Mouse (Mus musculus) liver, embryonic 14.5 days (tissue): ENCODE measurements at regions not wholly inside any gene's neighbourhood (a gene's known extent, or its start where the extent isn't known, plus 50 kb on each side); places are given as distances from the start of the nearest gene placed in this dataset. TPM values are rescaled to one million over a fixed set of nuclear protein-coding genes. Genes with fewer than 3 reads are reported as not detected.

Experiments
- ATAC-seq: fragments of 200-750 bp; cut with Nextera tagmentation; 2 replicates; pipeline ENCODE4 v1.8.0; 2017; ENCODE audit warnings: moderate number of reproducible peaks, mild to moderate bottlenecking, moderate library complexity; ENCODE audit not compliant: insufficient read depth
- DNase-seq, 3 experiments: peaks; one replicate each; pipeline ENCODE4 v3.0.0-alpha.2; 2012 to 2013; ENCODE audit warnings: low read depth in 3 of 3, low spot score in 3 of 3
- H3K27ac ChIP-seq: fragments of 300-500 bp; sonication (generic); 2 replicates; pipeline ENCODE4 v1.5.1; 2014; ENCODE audit warnings: moderate library complexity, mild to moderate bottlenecking, control low read depth, inconsistent platforms
- H3K27me3 ChIP-seq: fragments of 300-500 bp; sonication (generic); 2 replicates; pipeline ENCODE4 v1.6.1; 2014; ENCODE audit warnings: mild to moderate bottlenecking, low read length, moderate library complexity; ENCODE audit not compliant: control insufficient read depth, insufficient read depth
- H3K36me3 ChIP-seq: fragments of 300-500 bp; sonication (generic); replicated peaks from 2 replicates; pipeline ENCODE4 v1.6.1; 2014; ENCODE audit warnings: low read depth; ENCODE audit not compliant: control insufficient read depth, insufficient read depth
- H3K4me1 ChIP-seq, 2 experiments: fragments of 200-500 bp in 1 of 2; fragments of 300-500 bp in 1 of 2; sonication (generic) in 1 of 2; replicated peaks; 2 replicates each; pipeline ENCODE4 v1.6.1; 2012 to 2014; ENCODE audit warnings: antibody characterized with exemption in 1 of 2, inconsistent platforms in 1 of 2, low read length in 1 of 2; ENCODE audit not compliant: control insufficient read depth in 2 of 2, insufficient read depth in 2 of 2
- H3K4me2 ChIP-seq: fragments of 300-500 bp; sonication (generic); 2 replicates; pipeline ENCODE4 v1.6.1; 2014; ENCODE audit warnings: low read depth, mild to moderate bottlenecking, control low read depth, moderate library complexity
- H3K4me3 ChIP-seq, 2 experiments: fragments of 200-500 bp in 1 of 2; fragments of 300-500 bp in 1 of 2; sonication (generic) in 1 of 2; 2 replicates each; pipeline ENCODE4 v1.5.1; 2012 to 2014; ENCODE audit warnings: low read depth in 2 of 2, low read length in 2 of 2, mild to moderate bottlenecking in 2 of 2, control low read depth in 1 of 2, inconsistent platforms in 1 of 2, moderate library complexity in 1 of 2; ENCODE audit not compliant: insufficient read depth in 1 of 2
- H3K9ac ChIP-seq: fragments of 300-500 bp; sonication (generic); replicated peaks from 2 replicates; pipeline ENCODE4 v1.6.1; 2014; ENCODE audit warnings: mild to moderate bottlenecking, control low read depth, moderate library complexity
- H3K9me3 ChIP-seq: fragments of 300-500 bp; sonication (generic); 2 replicates; pipeline ENCODE4 v1.6.1; 2016; ENCODE audit warnings: low read length, mixed read lengths; ENCODE audit not compliant: control insufficient read depth
- CTCF ChIP-seq: IDR thresholded peaks from 2 replicates; pipeline ENCODE4 v1.5.1; 2016; ENCODE audit warnings: antibody characterized with exemption, low read depth, control low read depth
- EP300 ChIP-seq: IDR thresholded peaks from 2 replicates; pipeline ENCODE4 v1.6.1; 2016; ENCODE audit warnings: antibody characterized with exemption, low read depth
- WGBS: fragments of 180-500 bp; shearing (Covaris S2); extraction: QIAGEN DNeasy Blood & Tissue Kit; methylation state at CpG from one replicate; pipeline ENCODE4 v1.1.7; 2014; ENCODE audit not compliant: insufficient replicate concordance; 5-methylcytosine and 5-hydroxymethylcytosine counted together
- microRNA-seq: library from miRNA; unstranded; fragments of <30 nt; microRNA quantifications from one replicate; pipeline ENCODE4, GENCODE M21; 2016

DNA sequence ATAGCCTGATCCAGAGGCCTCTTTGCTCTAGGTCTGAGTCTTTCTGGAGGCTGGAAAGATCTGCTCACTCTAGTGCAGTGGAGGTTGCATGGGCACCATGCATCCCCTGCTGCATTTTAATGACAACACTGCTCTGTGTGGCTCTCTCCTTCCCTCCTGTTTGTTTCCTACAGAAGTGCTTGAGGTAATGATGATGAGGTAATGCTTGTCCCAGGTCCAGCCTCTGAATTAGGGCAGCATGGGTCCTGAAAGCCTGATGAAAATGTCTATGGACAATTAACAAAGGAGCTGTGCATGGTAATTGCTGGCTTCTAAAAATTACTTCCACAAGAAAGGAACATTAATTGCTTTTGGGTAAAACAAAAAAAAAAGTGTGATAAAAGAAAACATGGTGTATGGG, 69.3 kb upstream of the Adamts16 start:
- Histone ChIP-seq H3K27ac (no peak overlapping the region), H3K4me3 (no peak overlapping the region), H3K9me3 (no peaks in the 10 kb centered on the region), H3K9ac (no peak overlapping the region), H3K36me3 (no peaks in the 10 kb centered on the region), H3K27me3 (no peaks in the 10 kb centered on the region), H3K4me1 (no peaks in the 10 kb centered on the region), H3K4me2 (no peak overlapping the region)
- DNase-seq (no peak), ATAC-seq (no peak)
- TF ChIP-seq CTCF (no peak), EP300 (no peak)

DNA sequence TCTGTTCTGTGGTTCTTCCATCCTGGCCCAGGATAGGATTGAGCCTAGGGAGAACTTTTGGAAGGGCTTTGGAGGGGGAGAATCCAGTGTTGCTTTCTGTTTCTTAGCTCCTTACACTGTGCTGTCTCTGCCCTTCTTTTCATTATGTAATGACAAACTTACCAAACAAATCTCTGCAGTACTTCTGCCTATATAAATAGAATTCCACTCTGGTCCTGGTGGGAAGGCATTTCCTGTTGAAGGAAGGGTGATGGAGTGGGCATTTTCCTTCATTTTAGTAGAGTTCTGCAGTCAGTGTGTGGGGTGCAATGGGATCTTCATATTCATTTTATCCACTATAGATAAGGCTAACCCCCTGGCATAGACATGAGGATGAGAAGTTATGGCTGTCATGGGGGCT, 63.2 kb upstream of the Adamts16 start:
- H3K36me3 ChIP-seq, result no peaks in the 10 kb centered on the region
- H3K27me3 ChIP-seq, result no peaks in the 10 kb centered on the region
- no peak overlapping the region for H3K27ac ChIP-seq
- no peak overlapping the region for H3K4me3 ChIP-seq
- peaks cover 0 to 5% of the 10 kb centered on the region in 2 experiments; a peak in 1 of 4 replicates for H3K4me1 ChIP-seq
- TF ChIP-seq EP300, result no peak
- ATAC-seq (no peak), DNase-seq (no peak)
- no peak overlapping the region for H3K4me2 ChIP-seq
- no peaks in the 10 kb centered on the region for H3K9me3 ChIP-seq
- no peak overlapping the region for H3K9ac ChIP-seq

DNA sequence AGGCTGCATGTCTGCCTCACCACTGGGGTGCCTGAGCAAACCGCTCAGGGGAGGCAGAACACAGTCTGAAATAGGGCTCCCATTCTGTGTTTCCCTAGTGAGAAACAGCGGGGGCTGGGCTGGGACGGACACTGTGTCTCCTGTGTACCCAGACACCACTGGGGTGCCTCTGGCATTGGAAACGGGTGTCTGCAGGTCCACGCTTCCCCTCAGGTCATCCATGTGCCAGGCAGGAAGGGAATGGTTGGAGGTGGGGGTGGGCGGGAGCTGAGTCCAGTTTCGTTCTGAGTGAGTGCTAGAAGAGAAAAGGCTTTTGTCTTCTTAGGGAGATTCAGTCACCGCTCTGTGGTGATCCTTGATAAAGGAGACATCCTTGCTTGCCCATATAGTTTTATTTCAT, 62.2 kb upstream of the Adamts16 start:
- Histone ChIP-seq H3K27me3 (no peaks in the 10 kb centered on the region), H3K4me2 (no peak overlapping the region), H3K36me3 (no peaks in the 10 kb centered on the region), H3K9me3 (no peaks in the 10 kb centered on the region), H3K4me1 (peaks cover 0 to 5% of the 10 kb centered on the region in 2 experiments; a peak in 1 of 4 replicates), H3K4me3 (no peak overlapping the region), H3K9ac (no peak overlapping the region), H3K27ac (no peak overlapping the region)
- DNase-seq (no peak), ATAC-seq (no peak)
- 62% methylated on average over 8 of the region's 8 CpGs for WGBS
- no peak for TF ChIP-seq CTCF
- no peak for TF ChIP-seq EP300

DNA sequence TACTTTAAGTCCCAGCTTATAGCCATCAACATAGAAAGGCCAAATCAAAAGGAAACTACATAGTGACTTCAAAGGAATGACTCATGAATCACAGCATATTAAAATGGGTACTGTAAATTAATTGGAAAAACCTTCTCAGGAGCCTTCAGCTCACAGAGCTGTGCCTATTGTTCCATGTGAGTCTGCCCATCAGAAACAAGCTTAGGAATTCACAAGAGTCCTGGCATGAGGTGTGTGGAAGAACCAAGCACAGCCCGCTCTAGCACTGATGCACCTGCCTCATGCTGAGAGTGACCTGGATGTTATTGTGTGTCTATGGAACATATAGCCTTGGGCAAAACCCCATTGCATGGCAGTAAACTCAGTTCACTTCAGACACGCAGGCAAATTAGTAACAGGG, 61.5 kb upstream of the Adamts16 start:
- Histone ChIP-seq H3K9ac (no peak overlapping the region), H3K4me2 (no peak overlapping the region), H3K36me3 (no peaks in the 10 kb centered on the region), H3K4me3 (no peak overlapping the region), H3K27ac (no peak overlapping the region), H3K4me1 (peaks cover 0 to 5% of the 10 kb centered on the region in 2 experiments; a peak in 1 of 4 replicates), H3K9me3 (no peaks in the 10 kb centered on the region), H3K27me3 (no peaks in the 10 kb centered on the region)
- TF ChIP-seq EP300, result no peak
- TF ChIP-seq CTCF, result no peak
- no peak for DNase-seq
- 69% methylated on average over 2 of the region's 2 CpGs for WGBS
- no peak for ATAC-seq

DNA sequence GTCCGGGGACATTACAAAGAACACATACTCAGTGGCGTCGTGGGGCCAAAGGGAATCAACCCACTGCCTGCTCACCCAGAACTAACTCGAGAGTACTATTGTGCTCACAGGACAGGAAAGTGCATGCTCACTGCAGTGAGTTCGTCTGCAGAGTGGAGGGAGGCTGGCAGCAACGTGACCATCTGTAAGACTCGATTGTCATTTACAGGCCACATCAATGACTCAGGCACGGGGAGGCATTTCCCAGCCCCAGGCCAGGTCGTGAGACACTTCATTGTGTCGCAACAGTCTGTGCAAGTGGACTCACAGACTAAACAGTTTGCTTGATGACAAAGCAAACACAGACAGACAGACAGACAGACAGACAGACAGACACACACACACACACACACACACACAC, 61.1 kb upstream of the Adamts16 start:
- no peaks in the 10 kb centered on the region for H3K36me3 ChIP-seq
- TF ChIP-seq CTCF (no peak), EP300 (no peak)
- no peak overlapping the region for H3K9ac ChIP-seq
- no peak overlapping the region for H3K4me3 ChIP-seq
- peaks cover 0 to 5% of the 10 kb centered on the region in 2 experiments; a peak in 1 of 4 replicates for H3K4me1 ChIP-seq
- H3K9me3 ChIP-seq, result no peaks in the 10 kb centered on the region
- no peak overlapping the region for H3K27ac ChIP-seq
- WGBS, result 30% methylated on average over 10 of the region's 10 CpGs
- ATAC-seq (no peak), DNase-seq (peak in 1 of 3 experiments; percentile 3)
- no peak overlapping the region for H3K4me2 ChIP-seq
- H3K27me3 ChIP-seq, result no peaks in the 10 kb centered on the region

DNA sequence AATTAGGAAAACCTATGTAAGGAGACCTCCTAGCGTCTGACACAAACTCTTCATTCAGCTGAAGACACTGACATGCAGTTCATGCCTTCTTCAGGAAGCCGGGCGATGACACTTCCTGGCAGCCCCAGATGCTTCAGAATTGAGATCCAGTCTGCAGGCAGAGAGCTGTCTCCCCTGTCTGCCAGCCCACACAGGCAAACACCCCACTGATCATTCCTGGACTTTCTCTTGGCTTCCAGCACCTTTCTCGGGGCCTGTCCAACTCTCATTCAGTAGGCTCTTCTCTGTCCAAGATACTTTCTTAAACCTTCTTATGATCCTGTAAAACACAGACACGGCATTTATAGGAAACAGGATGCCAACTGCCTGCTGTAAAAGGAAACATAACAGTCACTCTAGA, 50.0 kb upstream of the Adamts16 start:
- Histone ChIP-seq H3K27me3 (no peaks in the 10 kb centered on the region), H3K9me3 (no peaks in the 10 kb centered on the region), H3K27ac (no peak overlapping the region), H3K4me3 (no peak overlapping the region), H3K4me2 (no peak overlapping the region), H3K36me3 (no peaks in the 10 kb centered on the region), H3K9ac (no peak overlapping the region), H3K4me1 (no peaks in the 10 kb centered on the region)
- WGBS, result 41% methylated on average over 5 of the region's 5 CpGs
- ATAC-seq (no peak), DNase-seq (no peak)
- TF ChIP-seq CTCF, result no peak
- TF ChIP-seq EP300, result no peak

Small RNAs in the stretch of these regions (microRNA-seq; reads per million reads assigned to microRNA genes)
- not detected for gene Mir466f-4
